Mouse (Mus musculus) forebrain, embryonic 16.5 days (tissue): ENCODE data around the gene Aig1. TPM values are rescaled to one million over a fixed set of nuclear protein-coding genes. Genes with fewer than 3 reads are reported as not detected.

Source experiments
- ATAC-seq: fragments of 200-750 bp; cut with Nextera tagmentation; 2 replicates; pipeline ENCODE4 v1.8.0; 2017; ENCODE audit warnings: mild to moderate bottlenecking, moderate library complexity
- H3K27ac ChIP-seq: fragments of 300-500 bp; sonication (generic); 2 replicates; pipeline ENCODE4 v1.5.1; 2014; ENCODE audit warnings: low read length, control low read depth
- H3K27me3 ChIP-seq: fragments of 300-500 bp; sonication (generic); replicated peaks from 2 replicates; pipeline ENCODE4 v1.6.1; 2014; ENCODE audit warnings: low read length; ENCODE audit not compliant: control insufficient read depth, insufficient read depth
- H3K36me3 ChIP-seq: fragments of 300-500 bp; sonication (generic); 2 replicates; pipeline ENCODE4 v1.6.1; 2014; ENCODE audit not compliant: control insufficient read depth, insufficient read depth
- H3K4me1 ChIP-seq: fragments of 300-500 bp; sonication (generic); replicated peaks from 2 replicates; pipeline ENCODE4 v1.6.1; 2014; ENCODE audit warnings: low read length; ENCODE audit not compliant: control insufficient read depth, insufficient read depth
- H3K4me2 ChIP-seq: fragments of 300-500 bp; sonication (generic); 2 replicates; pipeline ENCODE4 v1.6.1; 2014; ENCODE audit warnings: mild to moderate bottlenecking, low read length, control low read depth
- H3K4me3 ChIP-seq: fragments of 300-500 bp; sonication (generic); replicated peaks from 2 replicates; pipeline ENCODE4 v1.5.1; 2014; ENCODE audit warnings: mild to moderate bottlenecking, low read length, control low read depth
- H3K9ac ChIP-seq: fragments of 300-500 bp; sonication (generic); replicated peaks from 2 replicates; pipeline ENCODE4 v1.6.1; 2014; ENCODE audit warnings: low read depth, low read length, control low read depth
- H3K9me3 ChIP-seq: fragments of 300-500 bp; sonication (generic); 2 replicates; pipeline ENCODE4 v1.6.1; 2016; ENCODE audit warnings: low read length; ENCODE audit not compliant: control insufficient read depth
- WGBS: fragments of 180-500 bp; shearing (Covaris S2); extraction: QIAGEN DNeasy Blood & Tissue Kit; methylation state at CpG from one replicate; pipeline ENCODE4 v1.1.7; 2014; 5-methylcytosine and 5-hydroxymethylcytosine counted together
- polyA plus RNA-seq: library from polyadenylated mRNA; unstranded; fragments of >200 nt; fragmentation: Nextera tagmentation; extraction: Ambion mirVana; gene quantifications from 2 replicates; pipeline ENCODE4 v1.2.1, GENCODE M21; 2015

The Aig1 gene
- polyA plus RNA-seq, 1 experiment from 2014 or later = 78.0 TPM

GRCm38 (mm10) chr10:13726206-13726605 is 142.6 kb downstream of the Aig1 start:
- Histone ChIP-seq H3K27ac (no peak overlapping the region), H3K27me3 (no peaks in the 10 kb centered on the region), H3K4me1 (no peaks in the 10 kb centered on the region), H3K4me3 (no peak overlapping the region), H3K4me2 (no peak overlapping the region), H3K9me3 (no peaks in the 10 kb centered on the region), H3K36me3 (no peaks in the 10 kb centered on the region), H3K9ac (no peak overlapping the region)
- 87% methylated on average over 2 of the region's 2 CpGs for WGBS
- no peak for ATAC-seq

- H3K9ac ChIP-seq = no peak overlapping the region
- 91% methylated on average over 3 of the region's 3 CpGs for WGBS
- no peaks in the 10 kb centered on the region for H3K27me3 ChIP-seq
- no peak overlapping the region for H3K4me2 ChIP-seq
- H3K4me1 ChIP-seq = no peaks in the 10 kb centered on the region
- no peak overlapping the region for H3K4me3 ChIP-seq
- no peak for ATAC-seq
- H3K27ac ChIP-seq = no peak overlapping the region
- H3K9me3 ChIP-seq = no peaks in the 10 kb centered on the region
- no peaks in the 10 kb centered on the region for H3K36me3 ChIP-seq
Observed at GRCm38 (mm10) chr10:13725276-13725675, 143.5 kb downstream of the Aig1 start.

- no peak for ATAC-seq
- peaks cover 17% of the 10 kb centered on the region for H3K4me1 ChIP-seq
- no peaks in the 10 kb centered on the region for H3K36me3 ChIP-seq
- H3K4me3 ChIP-seq = no peak overlapping the region
- H3K27me3 ChIP-seq = no peaks in the 10 kb centered on the region
- H3K4me2 ChIP-seq = no peak overlapping the region
- H3K9me3 ChIP-seq = no peaks in the 10 kb centered on the region
- no peak overlapping the region for H3K9ac ChIP-seq
- H3K27ac ChIP-seq = no peak overlapping the region
- 35% methylated on average over 2 of the region's 2 CpGs for WGBS
Observed at GRCm38 (mm10) chr10:13716132-13716531, 152.6 kb downstream of the Aig1 start.

- Histone ChIP-seq H3K9me3 (no peaks in the 10 kb centered on the region), H3K36me3 (no peaks in the 10 kb centered on the region), H3K9ac (no peak overlapping the region), H3K27me3 (no peaks in the 10 kb centered on the region), H3K4me1 (peaks cover 17% of the 10 kb centered on the region), H3K4me3 (no peak overlapping the region), H3K27ac (no peak overlapping the region), H3K4me2 (no peak overlapping the region)
- WGBS = 84% methylated on average over 6 of the region's 6 CpGs
- no peak for ATAC-seq
Observed at GRCm38 (mm10) chr10:13715584-13715983, 153.2 kb downstream of the Aig1 start.

DNA sequence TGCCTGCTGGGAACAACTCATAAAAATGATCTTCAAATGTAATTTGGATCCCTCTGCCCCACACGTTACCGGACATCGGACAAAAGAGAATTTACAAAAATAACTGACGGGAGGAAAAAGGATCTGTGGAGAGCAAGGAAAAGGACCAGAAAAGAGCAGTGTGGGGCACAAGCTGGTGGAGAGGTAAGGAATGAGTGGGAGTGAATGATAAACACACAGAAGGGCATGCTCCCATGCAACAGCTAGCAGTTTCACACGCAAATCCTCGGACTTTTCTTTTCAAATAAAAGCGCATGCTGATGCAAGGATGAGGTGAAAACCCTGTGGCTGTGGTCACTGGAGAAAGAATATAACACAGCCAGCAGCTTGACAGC is 153.9 kb downstream of the Aig1 start:
- Histone ChIP-seq H3K27me3 (no peaks in the 10 kb centered on the region), H3K9me3 (no peaks in the 10 kb centered on the region), H3K36me3 (no peaks in the 10 kb centered on the region), H3K4me2 (no peak overlapping the region), H3K4me3 (no peak overlapping the region), H3K4me1 (peaks cover 17% of the 10 kb centered on the region), H3K9ac (no peak overlapping the region), H3K27ac (no peak overlapping the region)
- 11% methylated on average over 7 of the region's 7 CpGs for WGBS
- ATAC-seq = peak; percentile 38; the same call in 1 of the 2 replicates

GRCm38 (mm10) chr10:13714199-13714919 is 154.4 kb downstream of the Aig1 start:
- 6% methylated on average over 9 of the region's 9 CpGs for WGBS
- ATAC-seq = peak; percentile 91
- Histone ChIP-seq H3K9me3 (no peaks in the 10 kb centered on the region), H3K4me3 (no peak overlapping the region), H3K4me2 (no peak overlapping the region), H3K9ac (0 out of 2 replicates have a peak overlapping the region, but pooled peaks have one; percentile 27), H3K27me3 (no peaks in the 10 kb centered on the region), H3K4me1 (peaks cover 17% of the 10 kb centered on the region), H3K36me3 (no peaks in the 10 kb centered on the region), H3K27ac (peak overlapping the region; percentile 58; the same call in 1 of the 2 replicates)

DNA sequence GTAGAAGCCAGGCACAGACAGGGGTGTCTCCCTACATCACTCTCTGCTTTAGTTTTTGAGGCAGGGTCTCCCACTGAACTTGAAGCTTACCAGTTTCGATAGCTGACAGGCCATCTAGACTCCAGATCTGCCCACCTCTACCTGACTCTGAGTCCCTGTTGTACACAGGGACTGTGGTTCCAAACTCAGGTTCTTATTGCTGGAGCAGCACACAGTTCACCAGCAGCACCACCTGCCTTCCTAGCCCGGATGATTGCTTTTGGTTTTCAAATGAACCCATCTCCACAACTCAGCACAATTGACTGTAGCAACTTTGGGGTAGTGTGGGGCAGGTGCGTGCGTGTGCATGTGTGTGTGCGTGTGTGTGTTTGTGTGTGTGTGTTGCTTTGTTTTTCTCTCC is 155.1 kb downstream of the Aig1 start:
- no peak for ATAC-seq
- H3K9me3 ChIP-seq = no peaks in the 10 kb centered on the region
- H3K4me1 ChIP-seq = peaks cover 17% of the 10 kb centered on the region
- no peak overlapping the region for H3K9ac ChIP-seq
- no peaks in the 10 kb centered on the region for H3K27me3 ChIP-seq
- WGBS = 58% methylated on average over 5 of the region's 5 CpGs
- no peak overlapping the region for H3K4me3 ChIP-seq
- peak overlapping the region; percentile 58; the same call in 1 of the 2 replicates for H3K27ac ChIP-seq
- no peaks in the 10 kb centered on the region for H3K36me3 ChIP-seq
- no peak overlapping the region for H3K4me2 ChIP-seq

DNA sequence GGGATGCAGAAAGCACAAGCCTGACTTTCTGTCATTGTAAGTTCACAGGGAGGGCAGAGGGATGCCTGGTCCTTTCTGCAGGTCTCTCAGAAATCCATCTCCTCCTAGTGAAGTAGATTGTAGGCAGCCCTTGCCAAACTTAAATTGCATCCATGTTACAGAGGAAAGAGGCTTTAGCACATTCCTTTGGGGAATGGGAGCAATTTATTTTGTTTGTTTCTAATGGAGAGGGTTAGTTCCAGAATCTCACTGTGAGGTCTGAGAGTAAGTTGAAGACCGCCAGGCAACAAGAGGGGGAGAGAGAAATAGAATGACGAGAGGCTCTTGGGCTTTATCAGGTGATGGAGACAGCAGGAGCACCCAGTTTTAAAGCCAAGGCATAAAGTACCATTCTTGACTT is 155.7 kb downstream of the Aig1 start:
- no peak for ATAC-seq
- Histone ChIP-seq H3K4me2 (no peak overlapping the region), H3K27ac (no peak overlapping the region), H3K36me3 (no peaks in the 10 kb centered on the region), H3K27me3 (no peaks in the 10 kb centered on the region), H3K4me1 (peaks cover 17% of the 10 kb centered on the region), H3K4me3 (no peak overlapping the region), H3K9ac (no peak overlapping the region), H3K9me3 (no peaks in the 10 kb centered on the region)
- 73% methylated on average over 2 of the region's 2 CpGs for WGBS

GRCm38 (mm10) chr10:13711281-13711829 is 157.4 kb downstream of the Aig1 start:
- no peak overlapping the region for H3K27ac ChIP-seq
- no peak for ATAC-seq
- no peaks in the 10 kb centered on the region for H3K27me3 ChIP-seq
- WGBS = 89% methylated on average over 8 of the region's 8 CpGs
- H3K9me3 ChIP-seq = no peaks in the 10 kb centered on the region
- H3K4me2 ChIP-seq = no peak overlapping the region
- H3K4me1 ChIP-seq = peaks cover 17% of the 10 kb centered on the region
- no peak overlapping the region for H3K4me3 ChIP-seq
- no peak overlapping the region for H3K9ac ChIP-seq
- H3K36me3 ChIP-seq = no peaks in the 10 kb centered on the region
